In genomic region chr10:6495081-6495480, GRCm38 (mm10) we compare ENCODE assay signal across 11 mouse cellular contexts.
"Had no signal": no experiment of that assay in that cellular context is flagged by ENCODE, and none has a peak within 500 bp of the region (broad histone marks: within the 10 kb centered on the region; RNA-seq: fewer than 3 reads in every experiment).

No protein-coding gene starts in this region.

- H3K27me3 ChIP-seq: limb, embryonic 12.5 days; limb, embryonic 15.5 days; midbrain, embryonic 12.5 days had no signal

- DNase-seq: kidney, postnatal 25 days; layer of hippocampus, adult 9-11 months; liver, postnatal 0 days; lung, embryonic 14.5 days; thymus, adult 18-20 months; thymus, postnatal 36 days had no signal

- ATAC-seq: liver, postnatal 0 days; lung, postnatal 0 days; midbrain, embryonic 16.5 days had no signal
